10 mouse cellular contexts compared by ENCODE assay signal in the genomic region with DNA sequence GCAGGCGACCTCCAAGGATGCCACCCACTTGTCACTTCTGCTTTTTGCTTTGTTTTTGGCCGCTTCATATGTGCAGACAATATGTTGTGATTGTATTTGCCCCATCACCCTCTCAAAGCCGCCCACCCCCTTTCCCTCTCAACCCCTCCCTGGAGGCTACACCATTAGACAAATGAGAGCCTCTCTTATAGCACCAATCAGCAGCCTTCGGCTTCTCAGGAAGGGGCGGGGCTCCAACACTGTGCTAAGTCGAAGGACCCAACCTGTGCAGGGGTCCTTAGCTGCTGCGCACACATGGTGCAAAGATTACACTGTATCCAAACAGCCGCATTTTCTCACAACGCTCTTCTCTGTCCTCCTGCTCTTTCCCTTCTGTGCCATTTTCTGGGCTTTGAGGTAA.
DNase-seq lines count a peak whose midpoint lies in the region; ATAC-seq lines count a peak whose summit lies in the region.
"Had no signal": no experiment of that assay in that cellular context is flagged by ENCODE, and none has a peak within 500 bp of the region (broad histone marks: within the 10 kb centered on the region; RNA-seq: fewer than 3 reads in every experiment).

No protein-coding gene starts in this region.

- H3K4me3 ChIP-seq in forebrain, embryonic 12.5 days (replicated peaks), result no peak overlapping the region
- H3K4me3 ChIP-seq: gastrocnemius, adult 2 months had no signal

- H3K9ac ChIP-seq in forebrain, embryonic 12.5 days, result no peak overlapping the region

- intact Hi-C loops in left cerebral cortex, postnatal 25 days (cut with DNase I), result no loop called here

- WGBS in forebrain, embryonic 12.5 days, result 56% methylated on average over 9 of the region's 9 CpGs

- peak; percentile 6 for DNase-seq in lung, postnatal 25 days (ENCODE audit: low spot score)
- no peak for DNase-seq in lung, postnatal 4 days
- peak; percentile 76 to 86 for DNase-seq in thymus, adult 18-20 months
- no peak for DNase-seq in left cerebral cortex, postnatal 25 days (ENCODE audit: low spot score in 2 of 2)
- DNase-seq in cerebellum, adult 8-10 months, result no peak
- DNase-seq: cerebellum, adult 9-11 months; gastrocnemius, adult 2 months; kidney, adult 18-20 months had no signal

- no peaks in the 10 kb centered on the region for H3K27me3 ChIP-seq in forebrain, embryonic 12.5 days

- ATAC-seq in activated CD4-positive, CD25-positive, alpha-beta regulatory T cell, adult 4 months, result peak; percentile 88
- 0 out of 2 replicates have a peak, but pooled peaks have one; percentile 60 for ATAC-seq in forebrain, embryonic 12.5 days (ENCODE audit: low FRiP score)

- no peak overlapping the region for H3K27ac ChIP-seq in forebrain, embryonic 12.5 days
- H3K27ac ChIP-seq: gastrocnemius, adult 2 months had no signal

- peaks cover 19% of the 10 kb centered on the region for H3K4me1 ChIP-seq in forebrain, embryonic 12.5 days

- peak overlapping the region; percentile 25 for H3K4me2 ChIP-seq in forebrain, embryonic 12.5 days

- H3K9me3 ChIP-seq in forebrain, embryonic 12.5 days, result no peaks in the 10 kb centered on the region

- H3K36me3 ChIP-seq in forebrain, embryonic 12.5 days (replicated peaks), result no peaks in the 10 kb centered on the region

Comparison
In these comparisons a context has a peak if more than half of its experiments do, and no peak if none do; other contexts are left out.
1. DNase-seq: peak in lung, postnatal 25 days (single experiment) and thymus, adult 18-20 months (2 of 2); none in lung, postnatal 4 days (0 of 2), left cerebral cortex, postnatal 25 days (0 of 2) and cerebellum, adult 8-10 months (single experiment).